Mouse (Mus musculus) bone marrow, adult 2 months (tissue): ENCODE results near the gene Glis3.

Source experiments
- CTCF ChIP-seq: fragments of 200-500 bp; IDR thresholded peaks from 2 replicates; pipeline ENCODE4 v1.5.1; 2011; ENCODE audit warnings: low read length, control low read depth; ENCODE audit not compliant: control insufficient read depth, insufficient read depth
- POLR2A ChIP-seq: fragments of 200-500 bp; IDR thresholded peaks from 2 replicates; pipeline ENCODE4 v1.6.1; 2011; ENCODE audit warnings: low read depth, mild to moderate bottlenecking, control low read depth, low read length, borderline replicate concordance; ENCODE audit not compliant: control insufficient read depth

DNA sequence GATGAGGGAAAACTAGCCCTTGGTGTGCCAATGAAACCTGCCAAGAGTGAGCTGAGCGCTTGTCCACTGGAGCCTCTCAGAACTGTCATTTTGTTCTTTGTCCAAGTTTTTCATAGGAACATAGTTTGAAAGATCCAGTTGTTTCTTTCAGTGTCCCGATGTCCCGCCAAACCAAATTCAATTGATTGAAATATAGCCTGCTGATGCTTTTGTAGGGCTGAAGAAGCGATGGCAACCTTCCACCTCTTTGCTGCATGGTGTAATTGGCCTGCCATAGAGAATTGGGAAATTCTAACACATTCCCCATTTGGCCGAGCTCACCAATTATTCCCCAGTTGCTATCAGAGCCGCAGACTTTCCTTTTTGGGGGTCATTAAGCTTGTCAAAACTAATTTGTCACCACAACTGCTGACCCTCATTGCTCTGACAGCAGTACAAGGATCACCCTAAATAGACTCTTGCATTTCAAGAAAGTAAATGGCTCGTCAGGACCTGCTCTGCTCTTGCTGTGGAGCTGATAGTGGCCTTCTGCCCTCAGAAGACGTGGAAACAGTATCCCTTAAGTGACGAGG, 299.1 kb downstream of the Glis3 start:
- TF ChIP-seq CTCF (no peak), POLR2A (no peak)
